Mouse (Mus musculus): ENCODE results near the gene Traf6. TPM values are rescaled to one million over a fixed set of nuclear protein-coding genes. Genes with fewer than 3 reads are reported as not detected.

Gene Traf6
- total and polyA plus RNA-seq, 3 experiments: 10.5 to 16.8 (median 14.0) TPM

GRCm38 (mm10) chr2:101705941-101706485 lies 27.8 kb downstream of the Traf6 start:
- H3K4me3 ChIP-seq (replicated peaks in 1 of 3; ENCODE audit: low read depth in 2 of 3, low read length in 2 of 3, poor library complexity in 1 of 3): no peak overlapping the region
- no peak overlapping the region for H3K27ac ChIP-seq (ENCODE audit: insufficient read depth, low read depth)
- H3K4me2 ChIP-seq (ENCODE audit: insufficient read depth, low read depth, poor library complexity, severe bottlenecking): no peak overlapping the region
- no peaks in the 10 kb centered on the region for H3K9me3 ChIP-seq (replicated peaks; ENCODE audit: low read length)
- peaks cover 0 to 2% of the 10 kb centered on the region in 2 experiments for H3K36me3 ChIP-seq (replicated peaks in 1 of 2; ENCODE audit: control insufficient read depth in 1 of 2, insufficient read depth in 1 of 2, low read length in 1 of 2)
- in situ Hi-C loops (cut with MboI; ENCODE audit: low pct_ligation_motif_present, low pct_unique_long_range_greater_than_20kb, low sequenced_read_pairs) (no loop called here), dilution Hi-C loops (cut with MboI; ENCODE audit: extremely low pct_ligation_motif_present, extremely low pct_unique_long_range_greater_than_20kb, low sequenced_read_pairs) (no loop called here)
- H3K4me1 ChIP-seq (ENCODE audit: control insufficient read depth in 1 of 2, insufficient read depth in 2 of 2): no peaks in the 10 kb centered on the region; a peak in 1 of 4 replicates
- TF ChIP-seq CTCF (conservative IDR thresholded peaks at IDR 0.05 in 1 of 2, IDR thresholded peaks at IDR 0.05 in 1 of 2; ENCODE audit: low read depth in 2 of 2, low read length in 2 of 2) (peak in 1 of 2 experiments; percentile 72; a peak in 2 of 4 replicates), EP300 (IDR thresholded peaks at IDR 0.05; ENCODE audit: low read length) (no peak), JUN (IDR thresholded peaks at IDR 0.05; ENCODE audit: insufficient read depth, low read depth, low read length) (no peak), TCF12 (IDR thresholded peaks at IDR 0.05; ENCODE audit: low read depth, low read length) (no peak), HCFC1 (IDR thresholded peaks at IDR 0.05; ENCODE audit: low read depth, low read length) (no peak), ETS1 (conservative IDR thresholded peaks at IDR 0.05; ENCODE audit: low read depth, low read length) (no peak), MXI1 (IDR thresholded peaks at IDR 0.05; ENCODE audit: low read depth, low read length) (no peak), RCOR1 (conservative IDR thresholded peaks at IDR 0.05; ENCODE audit: low read depth, low read length) (no peak), ZNF384 (IDR thresholded peaks at IDR 0.05; ENCODE audit: low read depth, low read length) (peak; percentile 99), USF1 (IDR thresholded peaks at IDR 0.05; ENCODE audit: low read depth, low read length) (no peak), RAD21 (IDR thresholded peaks at IDR 0.05; ENCODE audit: low read depth, low read length) (peak; percentile 79), MAZ (IDR thresholded peaks at IDR 0.05; ENCODE audit: low read depth, low read length) (no peak), BHLHE40 (IDR thresholded peaks at IDR 0.05; ENCODE audit: low read depth, low read length) (no peak), PAX5 (IDR thresholded peaks at IDR 0.05; ENCODE audit: low read length) (no peak), NELFE (IDR thresholded peaks at IDR 0.05; ENCODE audit: low read depth, low read length) (no peak), MAX (IDR thresholded peaks at IDR 0.05; ENCODE audit: low read length) (no peak), TBP (conservative IDR thresholded peaks at IDR 0.05; ENCODE audit: low read depth, low read length) (no peak), POLR2AphosphoS2 (IDR thresholded peaks at IDR 0.05; ENCODE audit: low read depth, low read length) (no peak), ZKSCAN1 (IDR thresholded peaks at IDR 0.05; ENCODE audit: borderline replicate concordance, low read depth, low read length) (no peak), JUND (conservative IDR thresholded peaks at IDR 0.05; ENCODE audit: low read depth, low read length) (no peak), ZMIZ1 (IDR thresholded peaks at IDR 0.05; ENCODE audit: low read depth, low read length) (no peak), ELF1 (IDR thresholded peaks at IDR 0.05; ENCODE audit: low read depth, low read length) (no peak), GABPA (IDR thresholded peaks at IDR 0.05; ENCODE audit: insufficient replicate concordance, low read depth, low read length) (no peak), SIN3A (IDR thresholded peaks at IDR 0.05; ENCODE audit: low read length) (no peak), E2F4 (IDR thresholded peaks at IDR 0.05; ENCODE audit: insufficient replicate concordance, low read depth, low read length) (no peak), CHD1 (IDR thresholded peaks at IDR 0.05; ENCODE audit: low read depth, low read length) (no peak), KAT2A (IDR thresholded peaks at IDR 0.05; ENCODE audit: insufficient replicate concordance, low read length) (no peak), NRF1 (IDR thresholded peaks at IDR 0.05; ENCODE audit: low read depth, low read length) (no peak), SMC3 (IDR thresholded peaks at IDR 0.05; ENCODE audit: low read depth, low read length) (peak; percentile 53), MEF2A (IDR thresholded peaks at IDR 0.05; ENCODE audit: borderline replicate concordance, low read depth, low read length) (no peak), IRF4 (IDR thresholded peaks at IDR 0.05; ENCODE audit: low read depth, low read length) (no peak), ZC3H11A (IDR thresholded peaks at IDR 0.05; ENCODE audit: low read depth, low read length) (peak; percentile 39), POLR2A (IDR thresholded peaks at IDR 0.05; ENCODE audit: low read depth, low read length) (no peak), MAFK (IDR thresholded peaks at IDR 0.05; ENCODE audit: insufficient replicate concordance, low read length) (no peak), CHD2 (IDR thresholded peaks at IDR 0.05; ENCODE audit: low read length) (no peak)
- H3K79me2 ChIP-seq (replicated peaks; ENCODE audit: control insufficient read depth, extremely low read depth, insufficient read depth, poor library complexity, severe bottlenecking): no peaks in the 10 kb centered on the region
- peak; percentile 9 for DNase-seq (ENCODE audit: extremely low read depth)
- peaks cover 4% of the 10 kb centered on the region for H3K27me3 ChIP-seq (replicated peaks)
- no peak overlapping the region for H3K9ac ChIP-seq (ENCODE audit: insufficient read depth, low read depth)
